Mouse (Mus musculus) intestine, embryonic 15.5 days (tissue): ENCODE measurements around the gene Gm10300. TPM values are rescaled to one million over a fixed set of nuclear protein-coding genes. Genes with fewer than 3 reads are reported as not detected.

Experiments used
- ATAC-seq: fragments of 200-750 bp; cut with Nextera tagmentation; 2 replicates; pipeline ENCODE4 v1.8.0; 2017; ENCODE audit warnings: moderate TSS enrichment, moderate library complexity
- H3K27ac ChIP-seq: fragments of 300-500 bp; sonication (generic); 2 replicates; pipeline ENCODE4 v1.5.1; 2015; ENCODE audit warnings: mild to moderate bottlenecking, inconsistent platforms
- H3K27me3 ChIP-seq: fragments of 300-500 bp; sonication (generic); replicated peaks from 2 replicates; pipeline ENCODE4 v1.6.1; 2015; ENCODE audit warnings: inconsistent platforms
- H3K36me3 ChIP-seq: fragments of 300-500 bp; sonication (generic); 2 replicates; pipeline ENCODE4 v1.6.1; 2015; ENCODE audit warnings: inconsistent platforms
- H3K4me1 ChIP-seq: fragments of 300-500 bp; sonication (generic); replicated peaks from 2 replicates; pipeline ENCODE4 v1.6.1; 2015; ENCODE audit warnings: inconsistent platforms
- H3K4me2 ChIP-seq: fragments of 300-500 bp; sonication (generic); replicated peaks from 2 replicates; pipeline ENCODE4 v1.6.1; 2015; ENCODE audit warnings: mild to moderate bottlenecking, inconsistent platforms
- H3K4me3 ChIP-seq: fragments of 300-500 bp; sonication (generic); replicated peaks from 2 replicates; pipeline ENCODE4 v1.5.1; 2015; ENCODE audit warnings: inconsistent platforms
- H3K9ac ChIP-seq: fragments of 300-500 bp; sonication (generic); 2 replicates; pipeline ENCODE4 v1.6.1; 2015; ENCODE audit warnings: inconsistent platforms
- H3K9me3 ChIP-seq: fragments of 300-500 bp; sonication (generic); 2 replicates; pipeline ENCODE4 v1.6.1; 2016; ENCODE audit warnings: inconsistent platforms
- WGBS: fragments of 180-500 bp; shearing (Covaris S2); methylation state at CpG from one replicate; pipeline ENCODE4 v1.1.7; 2015; 5-methylcytosine and 5-hydroxymethylcytosine counted together
- polyA plus RNA-seq: library from polyadenylated mRNA; unstranded; fragments of >200 nt; fragmentation: Nextera tagmentation; extraction: Ambion mirVana; gene quantifications from 2 replicates; pipeline ENCODE4 v1.2.1, GENCODE M21; 2015

Gm10300 gene
- polyA plus RNA-seq, 1 experiment from 2014 or later: 0.08 TPM

DNA sequence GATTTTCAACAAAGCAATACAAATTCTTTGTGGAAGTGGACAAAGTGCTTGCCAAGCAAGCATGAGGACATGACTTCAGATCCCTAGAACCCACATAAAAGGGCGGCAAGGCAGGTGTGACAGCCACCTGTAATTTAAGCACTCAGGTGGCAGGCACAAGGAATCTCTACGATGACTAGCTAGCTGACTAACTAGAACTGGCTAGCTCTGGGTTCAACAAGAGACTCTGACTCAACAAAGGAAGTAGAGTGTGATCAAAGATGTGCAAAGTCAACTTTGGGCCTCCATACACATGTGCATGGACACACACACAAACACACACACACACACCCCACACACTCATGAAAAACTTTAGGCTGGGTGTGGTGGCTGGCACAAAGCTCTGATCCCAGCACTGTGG, 35.0 kb upstream of the Gm10300 start:
- no peak for ATAC-seq

DNA sequence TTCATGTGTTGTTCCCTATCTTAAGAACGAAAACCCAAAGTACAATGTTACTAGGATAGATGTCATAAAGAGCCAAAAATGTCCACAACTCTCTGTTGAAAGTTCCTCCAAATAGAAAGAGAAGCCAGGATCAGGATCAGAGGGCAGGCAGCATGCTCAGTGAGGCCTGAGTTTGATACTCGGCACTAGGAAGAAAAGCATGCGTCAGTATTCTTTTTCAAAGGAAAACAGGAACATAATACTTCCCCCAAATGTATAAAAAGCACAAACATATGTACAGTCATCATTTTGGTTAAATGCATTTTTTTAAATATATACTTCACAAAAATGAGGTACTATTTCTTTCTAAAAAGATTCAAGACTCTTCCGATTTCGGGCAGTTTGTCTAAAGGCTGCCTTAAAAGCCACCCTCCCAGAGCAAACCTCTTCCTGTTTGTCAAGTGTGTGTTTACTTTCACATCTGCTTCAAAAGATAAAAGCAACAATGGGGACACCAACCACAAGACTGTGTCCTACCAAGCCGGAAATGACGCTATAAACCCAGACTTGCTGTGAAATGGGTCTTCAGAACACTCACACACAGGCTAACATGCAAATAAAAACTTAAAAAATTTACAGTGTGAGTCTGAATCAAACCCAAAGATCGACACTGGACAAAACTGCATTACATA, 34.4 kb upstream of the Gm10300 start:
- H3K9me3 ChIP-seq: no peaks in the 10 kb centered on the region
- H3K4me3 ChIP-seq: no peak overlapping the region
- no peak overlapping the region for H3K9ac ChIP-seq
- ATAC-seq: no peak
- H3K4me1 ChIP-seq: no peaks in the 10 kb centered on the region
- H3K4me2 ChIP-seq: no peak overlapping the region
- 68% methylated on average over 8 of the region's 8 CpGs for WGBS
- no peaks in the 10 kb centered on the region for H3K27me3 ChIP-seq
- no peaks in the 10 kb centered on the region for H3K36me3 ChIP-seq
- H3K27ac ChIP-seq: no peak overlapping the region

More for the DNA sequence above, 35.0 kb upstream of the Gm10300 start:
- Histone ChIP-seq H3K9me3 (no peaks in the 10 kb centered on the region), H3K27me3 (no peaks in the 10 kb centered on the region), H3K9ac (no peak overlapping the region), H3K4me1 (no peaks in the 10 kb centered on the region), H3K4me2 (no peak overlapping the region), H3K4me3 (no peak overlapping the region), H3K27ac (no peak overlapping the region), H3K36me3 (no peaks in the 10 kb centered on the region)
- WGBS: 74% methylated on average over 2 of the region's 2 CpGs

DNA sequence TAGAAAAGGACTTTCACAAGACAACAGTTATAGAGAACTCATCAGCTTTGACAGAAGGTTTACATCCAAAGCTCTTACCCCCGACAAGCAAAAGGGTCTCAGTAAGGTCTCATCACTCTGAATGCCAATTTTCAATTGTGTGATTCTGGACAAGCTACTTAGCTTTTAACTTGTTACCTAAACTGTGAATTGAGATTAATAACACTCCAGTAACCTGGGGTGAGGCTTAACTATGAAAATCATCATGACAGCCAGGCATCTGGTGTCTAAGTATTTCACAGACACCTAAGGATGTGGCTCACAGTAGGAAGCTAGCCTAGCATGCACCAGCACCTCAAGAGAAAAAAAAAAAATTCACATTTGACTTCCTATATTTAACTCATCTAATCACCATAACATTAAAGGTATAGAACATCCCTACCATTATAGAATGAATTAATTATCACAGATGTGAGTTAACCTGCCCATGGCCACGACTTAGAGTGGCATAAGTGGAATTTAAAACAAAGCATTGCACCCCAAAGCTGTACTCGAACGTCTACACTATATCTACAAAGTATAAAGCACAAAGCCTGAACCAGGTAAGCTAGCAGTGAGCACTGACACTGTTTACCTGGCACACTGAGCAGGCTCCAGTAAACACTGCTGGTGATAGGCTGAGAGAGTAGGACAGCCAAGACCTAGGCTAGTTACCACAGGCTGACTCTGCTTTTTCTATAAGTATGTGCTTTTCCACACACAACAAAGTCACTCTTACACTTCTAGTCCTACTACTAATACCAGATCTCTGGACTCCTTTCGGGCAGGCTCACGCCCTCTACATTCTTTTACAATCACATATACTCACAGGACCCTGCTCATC, 32.8 kb upstream of the Gm10300 start:
- Histone ChIP-seq H3K9ac (no peak overlapping the region), H3K27me3 (no peaks in the 10 kb centered on the region), H3K36me3 (no peaks in the 10 kb centered on the region), H3K4me1 (no peaks in the 10 kb centered on the region), H3K4me3 (no peak overlapping the region), H3K27ac (no peak overlapping the region), H3K4me2 (no peak overlapping the region), H3K9me3 (no peaks in the 10 kb centered on the region)
- WGBS: 68% methylated on average over 6 of the region's 6 CpGs
- no peak for ATAC-seq

DNA sequence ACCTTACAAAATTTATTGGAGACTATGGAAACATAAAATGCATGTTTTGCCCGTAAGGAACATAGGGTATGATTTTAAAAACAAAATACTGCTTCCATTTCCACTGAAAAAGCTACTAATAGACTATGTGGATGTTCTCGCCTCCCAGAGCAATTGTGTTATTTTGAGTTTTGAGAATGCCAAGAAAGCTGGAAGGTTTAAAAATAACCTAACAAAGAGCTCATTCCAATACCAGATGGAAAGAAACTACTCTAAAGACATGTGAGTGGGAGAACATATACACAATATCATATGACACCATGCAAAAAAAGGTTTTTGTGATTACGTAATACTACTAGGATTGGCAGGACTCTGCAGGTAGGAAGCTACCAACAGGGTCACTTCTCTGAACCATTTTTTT, 30.8 kb upstream of the Gm10300 start:
- H3K9me3 ChIP-seq: no peaks in the 10 kb centered on the region
- WGBS: 90% methylated on average over 3 of the region's 3 CpGs

DNA sequence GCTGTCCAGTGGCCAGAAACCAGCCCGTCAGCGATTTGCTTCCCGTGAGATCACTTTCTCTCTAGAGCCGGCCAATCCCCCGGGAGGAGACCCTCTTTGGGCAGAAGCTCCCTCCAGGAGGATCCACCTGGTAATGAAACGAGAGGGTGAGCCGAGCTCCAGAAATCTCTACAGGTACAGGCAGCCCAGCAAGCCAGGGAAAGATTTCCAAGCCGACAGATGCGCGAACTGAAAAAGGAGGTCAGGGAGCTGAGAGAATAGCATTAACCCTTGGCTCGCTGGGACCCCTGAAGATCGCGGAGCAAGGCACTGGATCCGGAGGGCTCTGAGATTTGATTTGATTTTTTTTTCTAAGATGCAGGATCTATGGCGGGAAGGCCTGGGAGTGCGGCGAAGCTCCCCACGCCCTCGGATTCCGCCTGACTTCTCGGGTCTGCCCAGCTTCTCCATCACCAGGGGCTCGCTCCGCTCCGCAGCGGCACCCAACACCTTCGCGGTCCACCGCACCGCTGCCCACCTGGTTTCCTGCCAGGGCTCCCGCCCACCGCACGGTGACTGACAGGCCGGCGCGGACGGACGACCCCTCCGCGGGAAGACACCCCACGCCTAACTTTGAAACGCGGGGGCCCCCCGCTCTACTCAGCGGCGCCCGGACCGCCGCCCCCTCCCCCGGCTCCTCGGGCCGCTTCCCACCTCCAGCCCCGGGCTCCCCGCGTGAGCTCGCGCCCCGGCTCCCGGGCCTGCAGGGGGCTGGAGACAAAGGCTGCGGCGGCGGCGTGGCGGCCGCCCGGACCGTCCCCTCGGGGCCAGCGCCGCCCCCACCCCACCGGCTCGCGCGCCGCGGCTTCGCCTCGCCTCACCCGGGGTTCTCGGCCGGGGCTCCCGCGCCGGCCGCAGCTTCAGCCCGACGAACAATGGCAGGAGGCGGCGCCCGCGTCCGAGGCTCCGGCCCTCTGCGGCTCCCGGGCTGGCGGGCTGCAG, 26.2 kb upstream of the Gm10300 start:
- Histone ChIP-seq H3K27me3 (no peaks in the 10 kb centered on the region), H3K9me3 (no peaks in the 10 kb centered on the region), H3K4me1 (peaks cover 6% of the 10 kb centered on the region; the same call in 1 of the 2 replicates), H3K36me3 (no peaks in the 10 kb centered on the region), H3K4me3 (peak overlapping the region; percentile 95), H3K27ac (peak overlapping the region; percentile 82), H3K4me2 (peak overlapping the region; percentile 98), H3K9ac (peak overlapping the region; percentile 92)
- under 1% methylated on average over 94 of the region's 95 CpGs for WGBS
- ATAC-seq: peak; percentile 72

More for the DNA sequence above, 30.8 kb upstream of the Gm10300 start:
- no peaks in the 10 kb centered on the region for H3K27me3 ChIP-seq
- ATAC-seq: no peak
- H3K4me2 ChIP-seq: no peak overlapping the region
- H3K4me3 ChIP-seq: no peak overlapping the region
- 0 out of 2 replicates have a peak, but pooled peaks cover 3% of the 10 kb centered on the region for H3K4me1 ChIP-seq
- H3K36me3 ChIP-seq: no peaks in the 10 kb centered on the region
- H3K27ac ChIP-seq: no peak overlapping the region
- H3K9ac ChIP-seq: no peak overlapping the region

DNA sequence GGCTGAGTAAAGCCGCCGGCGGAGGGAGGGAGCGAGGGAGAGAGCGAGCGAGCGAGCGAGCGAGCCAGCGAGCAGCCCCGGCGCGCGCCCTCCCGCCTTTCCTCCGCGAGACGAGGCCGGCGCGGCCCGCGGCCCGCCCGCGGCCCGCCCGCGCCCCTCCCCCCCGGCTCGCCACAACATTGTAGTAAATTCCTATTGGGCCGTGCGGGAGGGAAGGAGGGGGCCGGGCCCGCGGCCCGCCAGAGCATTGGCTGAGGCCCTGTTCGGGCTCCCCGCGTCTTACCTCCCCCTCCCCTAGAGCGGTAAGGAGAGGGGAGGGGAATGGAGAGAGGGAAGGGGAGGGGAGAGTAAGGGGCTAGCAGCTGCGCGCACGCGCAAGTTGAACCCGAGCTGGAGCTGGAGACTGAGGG, 25.5 kb upstream of the Gm10300 start:
- peak overlapping the region; percentile 95 for H3K4me3 ChIP-seq
- no peaks in the 10 kb centered on the region for H3K27me3 ChIP-seq
- peak overlapping the region; percentile 92 for H3K9ac ChIP-seq
- no peaks in the 10 kb centered on the region for H3K9me3 ChIP-seq
- 0% methylated on average over 14 of the region's 46 CpGs for WGBS
- ATAC-seq: peak; percentile 99
- peaks cover 6% of the 10 kb centered on the region; the same call in 1 of the 2 replicates for H3K4me1 ChIP-seq
- H3K27ac ChIP-seq: peak overlapping the region; percentile 82
- no peaks in the 10 kb centered on the region for H3K36me3 ChIP-seq
- H3K4me2 ChIP-seq: peak overlapping the region; percentile 98

DNA sequence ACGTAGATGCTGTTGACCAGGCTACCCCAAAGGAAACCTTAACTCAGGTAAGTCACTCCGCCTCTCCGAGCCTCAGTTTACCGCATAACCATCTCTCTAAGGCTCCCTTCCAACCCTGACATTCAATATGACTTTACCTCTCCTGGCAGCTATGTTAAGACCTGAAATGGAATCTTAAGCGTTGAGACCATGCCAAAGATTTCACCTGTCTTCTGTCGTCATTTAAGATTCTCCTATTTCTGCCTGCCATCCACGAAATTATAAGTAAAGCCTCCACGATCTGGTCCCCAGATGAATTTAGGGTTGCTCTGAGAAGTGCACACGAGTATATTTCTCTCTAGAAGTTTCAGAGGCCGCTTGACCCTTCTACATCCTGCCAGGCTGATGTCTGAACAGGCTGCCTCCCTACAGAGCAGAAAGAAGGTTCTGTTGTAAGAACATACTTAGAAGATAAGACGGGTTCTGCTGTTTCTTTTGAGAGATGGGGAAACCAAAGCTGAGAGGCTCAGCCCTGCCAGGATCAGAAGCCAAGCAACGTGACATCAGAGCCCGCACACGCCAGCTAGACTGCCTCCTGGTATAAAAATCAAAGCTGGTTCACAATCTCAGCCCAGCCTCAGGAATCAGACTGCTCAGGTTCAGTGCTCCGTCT, 24.8 kb upstream of the Gm10300 start:
- no peaks in the 10 kb centered on the region for H3K9me3 ChIP-seq
- peaks cover 6% of the 10 kb centered on the region; the same call in 1 of the 2 replicates for H3K4me1 ChIP-seq
- H3K4me2 ChIP-seq: peak overlapping the region; percentile 98
- WGBS: 17% methylated on average over 15 of the region's 15 CpGs
- H3K27ac ChIP-seq: no peak overlapping the region
- H3K9ac ChIP-seq: no peak overlapping the region
- H3K27me3 ChIP-seq: no peaks in the 10 kb centered on the region
- H3K36me3 ChIP-seq: no peaks in the 10 kb centered on the region
- H3K4me3 ChIP-seq: peak overlapping the region; percentile 95
- ATAC-seq: no peak

DNA sequence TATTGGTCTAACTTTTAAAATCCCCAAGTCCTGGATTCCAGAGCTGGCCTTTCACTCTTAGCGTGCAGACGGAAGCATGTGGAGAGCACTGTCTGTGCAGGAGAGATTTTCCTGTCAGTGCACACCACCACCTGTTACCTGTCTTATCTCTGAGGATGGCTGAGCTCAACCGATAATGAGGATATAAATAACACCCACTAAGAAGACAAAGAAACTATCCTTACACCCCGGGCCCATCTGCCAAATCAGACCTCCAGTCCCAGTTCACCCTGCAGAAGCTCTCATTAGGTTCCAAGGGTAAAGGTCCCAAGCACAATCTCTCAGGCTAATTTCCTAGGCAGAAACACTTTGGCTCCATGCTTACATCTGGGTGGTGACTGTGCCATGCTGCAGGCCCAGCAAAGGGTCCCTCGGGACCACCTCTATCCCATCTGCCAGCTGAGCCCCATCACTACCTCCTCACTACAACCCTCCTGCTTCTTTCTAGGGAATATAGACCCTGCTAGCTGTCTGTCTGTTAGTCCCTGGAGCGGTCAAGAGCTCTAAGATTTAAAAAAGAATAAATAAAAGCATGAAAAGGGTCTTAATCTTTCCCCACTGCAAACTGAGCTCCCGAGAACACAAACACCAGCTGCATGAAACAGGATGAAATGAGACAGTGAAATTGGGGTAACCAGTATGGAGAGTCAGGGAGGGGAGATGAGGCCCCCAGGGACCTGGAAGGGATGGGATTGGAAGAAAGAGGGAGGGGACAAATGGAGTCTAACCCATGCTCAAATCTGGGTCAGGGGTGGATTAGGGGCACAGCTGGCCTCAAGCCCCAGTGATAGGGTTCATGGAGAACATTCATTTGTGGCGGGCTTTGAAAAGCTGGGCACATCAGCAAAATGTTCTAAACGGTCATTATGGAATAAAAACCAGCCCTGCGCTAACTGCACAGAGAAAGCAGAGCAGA, 22.9 kb upstream of the Gm10300 start:
- no peak for ATAC-seq
- H3K4me2 ChIP-seq: no peak overlapping the region
- no peak overlapping the region for H3K9ac ChIP-seq
- H3K36me3 ChIP-seq: no peaks in the 10 kb centered on the region
- no peaks in the 10 kb centered on the region for H3K9me3 ChIP-seq
- H3K4me1 ChIP-seq: peaks cover 6% of the 10 kb centered on the region; the same call in 1 of the 2 replicates
- no peaks in the 10 kb centered on the region for H3K27me3 ChIP-seq
- 71% methylated on average over 10 of the region's 10 CpGs for WGBS
- no peak overlapping the region for H3K27ac ChIP-seq
- no peak overlapping the region for H3K4me3 ChIP-seq

DNA sequence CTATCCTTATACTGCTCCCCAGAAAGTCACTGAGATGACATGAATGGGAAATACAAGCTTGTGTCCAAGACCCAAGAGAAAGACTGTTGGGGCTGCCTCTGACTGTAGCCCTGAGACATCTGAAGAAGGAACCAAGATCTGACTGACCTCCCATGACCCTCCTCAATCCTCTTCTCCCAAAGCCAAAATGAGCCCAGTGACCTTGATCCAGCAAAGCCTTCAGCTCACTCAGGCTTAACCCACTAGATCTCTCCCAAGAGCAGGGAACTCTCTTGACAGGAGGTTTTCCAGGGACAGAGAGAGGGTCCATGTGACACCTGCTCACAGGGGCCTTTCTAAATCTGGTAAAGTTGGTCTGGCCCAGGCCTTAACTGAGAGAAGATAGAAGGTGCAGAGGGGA, 17.2 kb upstream of the Gm10300 start:
- Histone ChIP-seq H3K27ac (no peak overlapping the region), H3K27me3 (no peaks in the 10 kb centered on the region), H3K9me3 (no peaks in the 10 kb centered on the region), H3K4me1 (no peaks in the 10 kb centered on the region; the same call in 1 of the 2 replicates), H3K36me3 (no peaks in the 10 kb centered on the region), H3K4me2 (no peak overlapping the region), H3K4me3 (no peak overlapping the region), H3K9ac (no peak overlapping the region)
- no peak for ATAC-seq

DNA sequence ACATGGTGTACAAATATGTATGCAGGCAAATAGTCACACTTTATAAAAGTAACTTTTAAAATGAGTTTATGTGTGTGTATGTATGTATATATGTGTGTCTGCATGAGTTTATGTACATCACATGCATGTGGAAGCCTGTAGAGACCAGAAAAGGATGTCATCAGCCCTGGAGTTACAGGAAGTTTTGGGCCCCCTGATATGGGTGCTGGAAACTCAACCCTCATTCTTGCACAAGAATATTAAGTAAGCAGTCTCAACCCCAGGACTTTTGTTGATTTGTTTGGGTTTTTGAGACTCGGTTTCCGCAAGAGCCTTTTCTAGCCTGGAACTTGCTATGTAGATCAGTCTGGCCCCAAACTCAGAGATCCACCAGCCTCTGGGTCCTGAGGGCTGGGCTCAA, 15.0 kb upstream of the Gm10300 start:
- H3K27me3 ChIP-seq: no peaks in the 10 kb centered on the region
- peaks cover 7% of the 10 kb centered on the region; the same call in 1 of the 2 replicates for H3K4me1 ChIP-seq
- no peaks in the 10 kb centered on the region for H3K36me3 ChIP-seq
- 91% methylated on average over 2 of the region's 2 CpGs for WGBS
- no peak for ATAC-seq
- no peak overlapping the region for H3K4me3 ChIP-seq
- H3K9ac ChIP-seq: no peak overlapping the region
- no peaks in the 10 kb centered on the region for H3K9me3 ChIP-seq
- no peak overlapping the region for H3K27ac ChIP-seq
- H3K4me2 ChIP-seq: no peak overlapping the region
